Mouse (Mus musculus) midbrain, embryonic 16.5 days (tissue): Measurements from ENCODE around the gene Cbll1. TPM values are rescaled to one million over a fixed set of nuclear protein-coding genes. Genes with fewer than 3 reads are reported as not detected.

Source experiments
- ATAC-seq: fragments of 200-750 bp; cut with Nextera tagmentation; 2 replicates; pipeline ENCODE4 v1.8.0; 2017; ENCODE audit warnings: moderate TSS enrichment
- H3K27ac ChIP-seq: fragments of 300-500 bp; sonication (generic); 2 replicates; pipeline ENCODE4 v1.5.1; 2014; ENCODE audit warnings: mild to moderate bottlenecking, low read length, mixed read lengths
- H3K27me3 ChIP-seq: fragments of 300-500 bp; sonication (generic); 2 replicates; pipeline ENCODE4 v1.6.1; 2014; ENCODE audit warnings: low read depth, low read length, mixed read lengths; ENCODE audit not compliant: control insufficient read depth, insufficient read depth
- H3K36me3 ChIP-seq: fragments of 300-500 bp; sonication (generic); 2 replicates; pipeline ENCODE4 v1.6.1; 2014; ENCODE audit warnings: mild to moderate bottlenecking, low read length, moderate library complexity, mixed read lengths; ENCODE audit not compliant: control insufficient read depth, insufficient read depth
- H3K4me1 ChIP-seq: fragments of 300-500 bp; sonication (generic); 2 replicates; pipeline ENCODE4 v1.6.1; 2014; ENCODE audit warnings: mild to moderate bottlenecking, low read length, mixed read lengths; ENCODE audit not compliant: control insufficient read depth, insufficient read depth
- H3K4me2 ChIP-seq: fragments of 300-500 bp; sonication (generic); 2 replicates; pipeline ENCODE4 v1.6.1; 2014; ENCODE audit warnings: mild to moderate bottlenecking, low read length, mixed read lengths
- H3K4me3 ChIP-seq: fragments of 300-500 bp; sonication (generic); 2 replicates; pipeline ENCODE4 v1.5.1; 2014; ENCODE audit warnings: low read depth, mild to moderate bottlenecking, low read length, moderate library complexity, mixed read lengths
- H3K9ac ChIP-seq: fragments of 300-500 bp; sonication (generic); 2 replicates; pipeline ENCODE4 v1.6.1; 2014; ENCODE audit warnings: low read depth, low read length, mixed read lengths
- H3K9me3 ChIP-seq: fragments of 300-500 bp; sonication (generic); replicated peaks from 2 replicates; pipeline ENCODE4 v1.6.1; 2014; ENCODE audit warnings: mild to moderate bottlenecking, low read length, mixed read lengths; ENCODE audit not compliant: control insufficient read depth, poor library complexity, severe bottlenecking
- WGBS: fragments of 180-500 bp; shearing (Covaris S2); extraction: QIAGEN DNeasy Blood & Tissue Kit; methylation state at CpG from one replicate; pipeline ENCODE4 v1.1.7; 2014; 5-methylcytosine and 5-hydroxymethylcytosine counted together
- polyA plus RNA-seq: library from polyadenylated mRNA; unstranded; fragments of >200 nt; fragmentation: Nextera tagmentation; extraction: Ambion mirVana; gene quantifications from 2 replicates; pipeline ENCODE4 v1.2.1, GENCODE M21; 2015

Cbll1 gene
- polyA plus RNA-seq, 1 experiment from 2014 or later: 18.2 TPM

GRCm38 (mm10) chr12:31532054-31532453 lies 32.6 kb upstream of the Cbll1 start:
- Histone ChIP-seq H3K36me3 (no peaks in the 10 kb centered on the region), H3K4me3 (no peak overlapping the region), H3K4me1 (0 out of 2 replicates have a peak, but pooled peaks cover 7% of the 10 kb centered on the region), H3K9ac (no peak overlapping the region), H3K4me2 (no peak overlapping the region), H3K27me3 (no peaks in the 10 kb centered on the region), H3K27ac (no peak overlapping the region), H3K9me3 (no peaks in the 10 kb centered on the region)
- no peak for ATAC-seq
- WGBS: 78% methylated on average over 14 of the region's 14 CpGs

- Histone ChIP-seq H3K36me3 (no peaks in the 10 kb centered on the region), H3K4me3 (no peak overlapping the region), H3K9me3 (no peaks in the 10 kb centered on the region), H3K27ac (no peak overlapping the region), H3K4me1 (no peaks in the 10 kb centered on the region), H3K4me2 (no peak overlapping the region), H3K9ac (no peak overlapping the region), H3K27me3 (no peaks in the 10 kb centered on the region)
- WGBS: 56% methylated on average over 6 of the region's 6 CpGs
- no peak for ATAC-seq
These were observed 28.0 kb upstream of the Cbll1 start for GRCm38 (mm10) chr12:31527407-31527806.

DNA sequence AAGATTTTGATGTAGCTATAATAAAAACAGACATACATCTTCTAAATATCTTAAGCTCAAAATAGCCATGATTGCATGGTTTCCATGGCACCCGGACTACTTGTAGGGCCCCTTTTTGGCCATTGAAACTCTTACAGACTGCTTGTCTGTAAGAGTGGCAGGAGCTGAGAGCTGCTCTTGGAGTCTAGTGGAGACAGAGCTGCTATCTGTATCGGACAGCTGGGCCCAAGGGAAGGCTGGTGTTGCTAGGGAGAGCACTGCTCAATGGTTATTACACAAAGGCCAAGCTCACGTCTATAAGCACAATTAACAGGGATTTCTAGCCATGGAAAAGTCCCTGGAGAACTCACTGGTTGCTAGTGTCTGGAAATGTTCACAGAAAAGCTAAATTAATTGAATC lies 22.0 kb upstream of the Cbll1 start:
- no peak overlapping the region for H3K4me2 ChIP-seq
- no peak overlapping the region for H3K27ac ChIP-seq
- H3K27me3 ChIP-seq: no peaks in the 10 kb centered on the region
- WGBS: 52% methylated on average over 3 of the region's 3 CpGs
- H3K36me3 ChIP-seq: no peaks in the 10 kb centered on the region
- no peaks in the 10 kb centered on the region for H3K9me3 ChIP-seq
- H3K4me1 ChIP-seq: no peaks in the 10 kb centered on the region
- H3K9ac ChIP-seq: no peak overlapping the region
- H3K4me3 ChIP-seq: no peak overlapping the region
- no peak; the same call in 1 of the 2 replicates for ATAC-seq

- Histone ChIP-seq H3K4me1 (no peaks in the 10 kb centered on the region), H3K36me3 (no peaks in the 10 kb centered on the region), H3K27me3 (no peaks in the 10 kb centered on the region), H3K9ac (no peak overlapping the region), H3K9me3 (no peaks in the 10 kb centered on the region), H3K4me3 (no peak overlapping the region), H3K27ac (no peak overlapping the region), H3K4me2 (no peak overlapping the region)
- no peak for ATAC-seq
- 75% methylated on average over 6 of the region's 6 CpGs for WGBS
These were observed 20.7 kb upstream of the Cbll1 start for GRCm38 (mm10) chr12:31520119-31520518.

DNA sequence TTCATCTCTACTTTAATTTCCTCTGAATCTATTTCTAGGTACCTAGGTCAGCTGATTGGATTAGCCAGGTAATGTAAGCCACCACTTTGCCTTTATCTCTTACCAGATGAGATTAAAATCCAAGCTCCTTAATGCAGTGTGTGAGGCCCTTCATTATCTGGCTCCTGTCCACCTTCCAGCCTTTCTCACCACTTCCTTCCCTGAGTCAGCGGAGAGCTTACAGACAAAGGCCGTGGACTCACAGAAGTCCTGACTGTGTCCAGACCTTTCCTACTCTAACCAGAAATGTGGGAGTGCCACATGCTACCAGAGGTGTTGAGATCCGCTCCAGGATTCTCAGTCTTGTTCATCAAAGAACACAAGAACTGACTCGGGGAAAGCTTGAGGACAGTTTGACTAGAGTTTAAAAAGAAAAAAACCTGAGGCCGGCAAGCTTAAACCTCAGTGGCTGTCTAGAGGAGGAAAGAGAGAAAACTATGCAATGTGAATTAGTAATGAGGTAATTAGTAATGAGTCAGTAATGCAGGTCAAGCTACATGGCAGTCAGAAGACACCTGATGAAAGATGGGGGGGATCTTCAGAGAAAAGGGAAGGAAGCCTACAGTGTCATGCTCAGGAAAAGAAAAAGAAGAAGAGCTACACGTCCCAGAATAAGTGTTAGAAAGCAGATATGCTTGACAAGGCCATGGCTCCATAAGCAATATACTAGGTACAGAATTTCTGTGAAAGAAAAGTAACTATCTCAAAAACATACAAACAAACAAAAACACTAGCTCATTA lies 14.5 kb upstream of the Cbll1 start:
- no peak for ATAC-seq
- H3K4me1 ChIP-seq: no peaks in the 10 kb centered on the region
- no peak overlapping the region for H3K27ac ChIP-seq
- H3K9me3 ChIP-seq: no peaks in the 10 kb centered on the region
- 76% methylated on average over 6 of the region's 6 CpGs for WGBS
- H3K4me3 ChIP-seq: no peak overlapping the region
- H3K27me3 ChIP-seq: no peaks in the 10 kb centered on the region
- no peaks in the 10 kb centered on the region for H3K36me3 ChIP-seq
- H3K4me2 ChIP-seq: no peak overlapping the region
- H3K9ac ChIP-seq: no peak overlapping the region

DNA sequence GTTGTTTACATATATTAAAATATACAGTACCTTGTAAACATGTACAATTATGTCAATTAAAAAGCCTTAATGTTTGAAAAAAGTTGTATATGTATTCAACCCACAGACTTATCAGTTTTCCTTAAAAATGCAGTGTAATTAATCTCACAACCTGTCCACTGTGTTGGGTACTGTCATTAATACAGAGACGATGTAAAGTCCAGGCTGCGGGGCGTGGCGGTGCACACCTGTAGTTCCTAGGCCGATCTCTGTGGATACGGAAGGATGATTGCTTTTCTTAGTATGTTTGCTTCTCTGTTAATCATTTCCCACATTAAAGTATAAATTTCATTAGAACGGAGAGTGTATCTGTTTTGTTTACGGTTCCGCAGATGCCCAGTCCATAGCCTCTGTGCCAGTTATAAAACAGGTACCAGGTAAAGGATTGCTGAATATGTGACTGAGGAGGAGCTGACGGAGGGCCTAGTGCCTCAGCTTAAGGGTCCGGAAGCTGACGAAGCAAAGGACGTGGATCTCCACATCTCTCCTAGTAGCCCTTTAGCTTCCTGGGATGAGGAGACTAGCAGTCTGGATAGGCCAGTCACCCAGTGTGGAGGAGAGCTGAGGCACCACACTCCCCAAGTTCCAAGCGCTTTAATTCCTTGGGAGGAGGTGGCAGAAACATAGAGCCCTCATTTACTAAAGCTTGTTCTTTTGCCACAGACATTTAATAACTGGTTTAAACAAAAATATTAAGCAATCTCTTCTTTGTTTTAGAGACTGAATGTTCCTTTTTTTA lies 13.4 kb upstream of the Cbll1 start:
- WGBS: 91% methylated on average over 14 of the region's 14 CpGs

GRCm38 (mm10) chr12:31511218-31511617 lies 11.8 kb upstream of the Cbll1 start:
- Histone ChIP-seq H3K4me2 (no peak overlapping the region), H3K4me1 (no peaks in the 10 kb centered on the region), H3K27ac (no peak overlapping the region), H3K36me3 (no peaks in the 10 kb centered on the region), H3K4me3 (no peak overlapping the region), H3K9me3 (no peaks in the 10 kb centered on the region), H3K9ac (no peak overlapping the region), H3K27me3 (no peaks in the 10 kb centered on the region)
- no peak for ATAC-seq
- WGBS: 71% methylated on average over 4 of the region's 5 CpGs

More for the DNA sequence above, 13.4 kb upstream of the Cbll1 start:
- no peak overlapping the region for H3K4me3 ChIP-seq
- H3K4me2 ChIP-seq: no peak overlapping the region
- H3K27me3 ChIP-seq: no peaks in the 10 kb centered on the region
- no peaks in the 10 kb centered on the region for H3K36me3 ChIP-seq
- no peak for ATAC-seq
- H3K9ac ChIP-seq: no peak overlapping the region
- H3K9me3 ChIP-seq: no peaks in the 10 kb centered on the region
- H3K27ac ChIP-seq: no peak overlapping the region
- H3K4me1 ChIP-seq: no peaks in the 10 kb centered on the region

DNA sequence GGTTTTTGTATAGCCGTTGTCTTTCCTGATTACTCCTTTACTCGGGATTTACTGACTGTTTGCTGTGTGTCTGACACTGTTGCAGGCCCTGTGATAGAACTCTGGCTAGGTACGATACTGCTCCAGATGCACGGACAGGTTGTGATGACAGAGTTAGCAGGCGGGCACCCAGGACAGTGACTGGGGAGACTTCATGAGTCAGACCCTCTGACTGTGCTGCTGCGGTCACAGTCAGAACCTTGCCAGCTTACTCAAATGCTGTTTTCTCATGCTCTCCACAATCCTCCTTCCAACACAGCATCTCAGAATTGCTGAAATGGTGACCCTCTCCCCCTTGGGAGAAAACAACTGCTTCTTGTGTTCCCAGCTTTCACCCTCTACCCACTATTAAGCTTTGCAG lies 9.1 kb upstream of the Cbll1 start:
- no peaks in the 10 kb centered on the region for H3K9me3 ChIP-seq
- H3K36me3 ChIP-seq: no peaks in the 10 kb centered on the region
- no peak overlapping the region for H3K4me2 ChIP-seq
- no peaks in the 10 kb centered on the region for H3K27me3 ChIP-seq
- no peaks in the 10 kb centered on the region for H3K4me1 ChIP-seq
- WGBS: 84% methylated on average over 6 of the region's 6 CpGs
- no peak overlapping the region for H3K9ac ChIP-seq
- no peak overlapping the region for H3K4me3 ChIP-seq
- no peak for ATAC-seq
- no peak overlapping the region for H3K27ac ChIP-seq

GRCm38 (mm10) chr12:31507718-31508364 lies 8.4 kb upstream of the Cbll1 start:
- Histone ChIP-seq H3K27ac (no peak overlapping the region), H3K4me3 (no peak overlapping the region), H3K4me2 (no peak overlapping the region), H3K9ac (no peak overlapping the region), H3K9me3 (no peaks in the 10 kb centered on the region), H3K27me3 (no peaks in the 10 kb centered on the region), H3K36me3 (no peaks in the 10 kb centered on the region), H3K4me1 (no peaks in the 10 kb centered on the region)
- 43% methylated on average over 6 of the region's 6 CpGs for WGBS
- no peak for ATAC-seq
